Mouse (Mus musculus): ENCODE data around the gene Dhx30.
"Not testable (repeated sequence)": the region's sequence is repeated elsewhere in the genome, so short reads cannot be mapped to it uniquely, and the experiment has no call there.

Dhx30 gene

GRCm38 (mm10) chr9:110117779-110118139, at the start of gene Dhx30:
TSS of gene Dhx30 (minus strand) at chr9:110117830.
- DNase-seq (ENCODE audit: low read depth, low spot score) = no peak

DNA sequence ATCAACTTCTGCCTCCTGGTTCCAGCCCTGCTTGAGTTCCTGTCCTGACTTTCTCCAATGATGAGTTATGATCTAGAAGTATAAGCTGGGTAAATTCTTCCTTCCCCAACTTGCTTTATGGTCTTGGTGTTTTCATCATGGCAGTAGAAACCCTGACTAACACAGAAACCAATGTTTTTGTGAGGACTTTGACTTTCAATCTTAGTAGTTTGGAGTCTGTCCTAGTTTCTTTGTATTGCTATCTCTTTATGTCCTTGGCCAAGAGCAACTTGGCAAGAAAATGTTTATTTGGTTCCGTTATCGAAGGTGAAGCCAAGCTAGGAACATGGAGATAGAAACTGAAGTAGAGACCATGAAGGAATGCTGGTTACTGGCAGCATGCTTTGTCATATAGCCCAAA, 45.4 kb upstream of the Dhx30 start:
- no peak for DNase-seq (ENCODE audit: low read depth, low spot score)

- DNase-seq (ENCODE audit: low read depth, low spot score) = no peak
Observed at GRCm38 (mm10) chr9:110162441-110162840, 44.8 kb upstream of the Dhx30 start.

DNA sequence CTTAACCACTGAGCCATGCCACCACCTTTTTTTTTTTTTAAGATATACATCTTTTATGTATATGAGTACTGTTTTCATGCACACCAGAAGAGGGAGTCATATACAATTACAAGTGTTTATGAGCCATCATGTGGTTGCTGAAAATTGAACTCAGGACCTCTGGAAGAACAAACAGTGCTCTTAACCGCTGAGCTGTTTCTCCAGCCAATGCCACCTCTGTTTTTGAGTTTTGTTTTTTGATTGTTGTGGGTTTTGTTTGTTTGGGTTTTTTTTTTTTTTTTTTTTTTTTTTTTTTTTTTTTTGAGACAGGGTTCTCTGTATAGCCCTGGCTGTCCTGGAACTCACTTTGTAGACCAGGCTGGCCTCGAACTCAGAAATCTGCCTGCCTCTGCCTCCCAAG, 42.9 kb upstream of the Dhx30 start:
- DNase-seq (ENCODE audit: low read depth, low spot score) = not testable (repeated sequence)

DNA sequence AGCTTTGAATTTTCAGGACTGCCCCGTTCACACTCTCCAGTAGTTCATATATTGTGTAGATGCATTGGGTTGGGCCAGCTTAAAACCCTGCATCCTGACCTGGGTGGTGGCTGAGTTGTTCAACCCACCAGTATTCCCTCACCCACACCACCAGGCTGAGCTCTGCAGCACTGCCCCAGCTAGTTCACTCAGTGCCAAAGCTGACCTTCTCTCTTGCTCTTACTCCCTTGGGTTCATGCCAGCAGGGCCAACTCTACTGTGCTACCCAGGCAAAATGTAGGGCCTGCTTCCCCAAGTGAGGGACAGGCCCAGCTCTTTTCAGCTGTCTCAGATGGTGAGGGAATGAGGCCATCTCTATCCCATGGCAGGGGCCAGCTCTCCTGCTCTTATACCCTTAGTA, 41.4 kb upstream of the Dhx30 start:
- no peak for DNase-seq (ENCODE audit: low read depth, low spot score)

DNA sequence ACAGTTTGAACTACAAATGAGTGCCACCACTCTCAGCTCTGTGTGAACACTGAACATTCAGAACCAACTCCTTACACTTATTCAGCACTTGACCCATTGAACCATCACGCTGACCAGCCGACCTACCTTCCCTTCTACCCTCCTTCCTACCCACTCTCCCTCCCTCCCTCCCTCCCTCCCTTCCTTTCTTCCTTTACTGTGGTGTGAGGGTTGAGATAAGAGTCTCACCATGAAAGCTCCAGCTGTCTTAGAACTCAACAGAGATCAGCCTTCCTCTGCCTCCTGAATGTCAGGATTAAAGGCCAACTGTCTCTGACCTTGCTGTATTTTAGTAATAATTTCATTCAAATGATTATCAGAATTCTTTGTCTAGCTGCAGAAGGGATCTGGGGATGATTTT, 31.0 kb upstream of the Dhx30 start:
- no peak for DNase-seq (ENCODE audit: low read depth, low spot score)

DNA sequence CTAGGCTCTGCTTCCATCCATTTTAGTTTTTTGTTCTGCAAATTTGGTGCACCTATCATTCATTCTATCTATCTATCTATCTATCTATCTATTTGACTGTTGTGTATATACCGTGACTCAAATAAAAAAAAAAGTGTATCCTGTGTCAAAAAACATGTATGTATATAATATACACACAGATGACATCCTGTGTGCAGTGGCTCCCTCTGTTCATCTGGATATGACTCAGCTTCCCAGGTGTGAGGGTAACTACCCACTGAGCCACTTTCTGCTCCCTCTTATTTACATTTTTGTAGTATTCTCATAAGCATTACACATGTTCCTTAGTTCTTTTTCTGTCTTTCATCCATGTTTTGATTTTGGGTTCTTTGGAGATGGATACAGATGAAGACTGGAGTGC, 24.5 kb upstream of the Dhx30 start:
- DNase-seq (ENCODE audit: low read depth, low spot score) = no peak

GRCm38 (mm10) chr9:110139119-110139518, 21.5 kb upstream of the Dhx30 start:
- DNase-seq (ENCODE audit: low read depth, low spot score) = no peak

DNA sequence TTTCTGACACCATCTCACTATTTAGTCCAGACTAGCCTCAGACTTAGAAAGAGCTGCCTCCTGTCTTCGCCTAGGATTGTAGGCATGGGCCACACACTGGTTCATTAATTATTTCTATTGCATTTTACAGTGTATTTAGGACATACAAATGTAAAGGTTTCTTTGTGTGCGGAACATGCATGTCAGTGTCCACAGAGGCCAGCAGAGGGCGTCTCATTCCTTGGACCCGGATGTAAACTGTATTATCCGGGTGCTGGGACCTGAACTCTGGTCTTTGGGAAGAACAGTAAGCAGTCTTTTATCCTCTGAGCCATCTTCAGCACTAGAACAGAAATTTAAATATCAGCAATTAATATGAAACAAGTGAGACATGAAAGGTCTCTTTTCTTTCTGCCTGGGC, 16.5 kb upstream of the Dhx30 start:
- no peak for DNase-seq (ENCODE audit: low read depth, low spot score)

DNA sequence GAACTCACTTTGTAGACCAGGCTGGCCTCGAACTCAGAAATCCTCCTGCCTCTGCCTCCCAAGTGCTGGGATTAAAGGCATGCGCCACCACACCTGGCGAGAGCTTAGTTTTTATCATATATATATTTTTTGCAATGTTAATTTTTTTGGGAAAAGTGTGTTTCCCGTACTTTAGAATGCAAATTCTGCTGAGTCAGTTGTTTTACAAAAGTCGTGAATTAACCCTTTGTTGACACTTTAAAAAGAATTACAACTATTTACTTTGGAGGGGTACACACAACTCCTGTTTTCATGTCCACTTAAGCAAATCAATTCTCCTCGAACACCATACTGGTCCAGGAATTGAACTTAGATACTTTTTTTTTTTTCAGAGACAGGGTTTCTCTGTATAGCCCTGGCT, 15.3 kb upstream of the Dhx30 start:
- no peak for DNase-seq (ENCODE audit: low read depth, low spot score)

DNA sequence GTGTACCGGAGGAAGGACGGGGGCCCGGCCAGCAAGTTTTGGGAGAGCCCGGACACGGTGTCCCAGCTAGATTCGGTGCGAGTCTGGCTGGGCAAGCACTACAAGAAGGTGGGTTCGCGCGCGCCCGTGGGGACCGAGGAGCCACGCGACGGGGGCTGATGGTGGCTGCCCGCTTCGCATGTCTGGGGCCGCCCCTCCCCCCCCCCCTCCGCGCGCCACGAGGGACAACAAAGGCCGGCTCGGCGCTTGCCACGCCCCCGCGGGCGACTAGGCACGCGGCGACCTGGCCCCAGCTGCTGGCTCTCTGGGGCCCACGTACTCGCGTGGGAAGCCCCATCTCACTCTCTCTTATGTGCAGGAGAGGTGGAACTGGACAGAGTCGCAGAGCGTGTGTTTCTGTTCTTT, 14.6 kb upstream of the Dhx30 start:
- DNase-seq (ENCODE audit: low read depth, low spot score) = no peak

- peak; percentile 99 for DNase-seq (ENCODE audit: low read depth, low spot score)
Observed at GRCm38 (mm10) chr9:110131525-110132197, 14.0 kb upstream of the Dhx30 start.

DNA sequence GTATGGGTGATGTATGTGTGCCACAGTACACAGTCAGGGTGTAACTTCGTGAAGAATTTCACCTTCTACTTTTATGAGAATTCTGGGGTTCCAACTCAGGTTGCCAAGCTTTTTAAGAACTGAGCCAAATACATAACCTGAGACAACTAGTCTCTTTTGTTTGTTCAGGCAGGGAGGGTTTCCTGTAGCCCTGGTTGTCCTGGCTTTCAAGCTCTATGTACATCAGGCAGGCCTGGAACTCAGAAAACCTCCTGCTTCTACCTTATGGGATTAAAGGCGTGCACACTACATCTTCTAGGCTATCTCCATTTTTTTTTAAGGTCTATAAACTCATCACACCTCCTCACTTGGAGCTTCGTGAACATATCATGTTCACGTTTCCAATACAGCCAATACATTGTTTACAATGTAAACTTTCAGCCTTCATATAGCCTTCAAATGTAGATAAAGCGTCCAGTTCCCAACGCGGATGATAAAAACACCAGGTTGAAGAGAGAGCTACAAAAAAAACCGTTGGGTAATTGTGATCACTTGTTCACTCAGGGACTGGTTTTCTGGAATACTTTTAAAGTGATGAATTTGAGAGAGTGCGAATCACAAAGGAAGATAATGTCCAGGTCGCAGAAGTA, 13.4 kb upstream of the Dhx30 start:
- no peak for DNase-seq (ENCODE audit: low read depth, low spot score)

- DNase-seq (ENCODE audit: low read depth, low spot score) = not testable (repeated sequence)
Observed at GRCm38 (mm10) chr9:110124008-110124540, 6.4 kb upstream of the Dhx30 start.

- DNase-seq (ENCODE audit: low read depth, low spot score) = no peak
Observed at GRCm38 (mm10) chr9:110123322-110123721, 5.7 kb upstream of the Dhx30 start.

- DNase-seq (ENCODE audit: low read depth, low spot score) = no peak
Observed at GRCm38 (mm10) chr9:110121424-110121823, 3.8 kb upstream of the Dhx30 start.

DNA sequence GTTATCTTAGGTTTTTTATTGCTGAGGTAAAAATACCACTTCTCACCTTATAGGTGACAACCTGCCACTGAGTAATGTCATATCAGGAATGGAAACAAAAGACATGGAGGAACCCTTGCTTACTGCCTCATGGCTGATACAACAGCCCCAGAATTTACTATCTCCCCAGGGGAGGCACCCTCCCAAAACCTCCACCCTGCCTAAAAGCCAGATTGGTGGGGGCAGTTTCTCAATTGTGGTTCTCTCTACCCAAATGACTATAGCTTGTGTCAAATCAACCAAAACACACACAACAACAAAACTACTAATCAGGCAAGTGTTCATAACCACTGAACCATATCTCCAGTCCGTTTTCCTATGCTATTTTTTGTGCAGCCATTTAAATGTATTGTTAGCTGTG, 619 bp upstream of the Dhx30 start:
- no peak for DNase-seq (ENCODE audit: low read depth, low spot score)

DNA sequence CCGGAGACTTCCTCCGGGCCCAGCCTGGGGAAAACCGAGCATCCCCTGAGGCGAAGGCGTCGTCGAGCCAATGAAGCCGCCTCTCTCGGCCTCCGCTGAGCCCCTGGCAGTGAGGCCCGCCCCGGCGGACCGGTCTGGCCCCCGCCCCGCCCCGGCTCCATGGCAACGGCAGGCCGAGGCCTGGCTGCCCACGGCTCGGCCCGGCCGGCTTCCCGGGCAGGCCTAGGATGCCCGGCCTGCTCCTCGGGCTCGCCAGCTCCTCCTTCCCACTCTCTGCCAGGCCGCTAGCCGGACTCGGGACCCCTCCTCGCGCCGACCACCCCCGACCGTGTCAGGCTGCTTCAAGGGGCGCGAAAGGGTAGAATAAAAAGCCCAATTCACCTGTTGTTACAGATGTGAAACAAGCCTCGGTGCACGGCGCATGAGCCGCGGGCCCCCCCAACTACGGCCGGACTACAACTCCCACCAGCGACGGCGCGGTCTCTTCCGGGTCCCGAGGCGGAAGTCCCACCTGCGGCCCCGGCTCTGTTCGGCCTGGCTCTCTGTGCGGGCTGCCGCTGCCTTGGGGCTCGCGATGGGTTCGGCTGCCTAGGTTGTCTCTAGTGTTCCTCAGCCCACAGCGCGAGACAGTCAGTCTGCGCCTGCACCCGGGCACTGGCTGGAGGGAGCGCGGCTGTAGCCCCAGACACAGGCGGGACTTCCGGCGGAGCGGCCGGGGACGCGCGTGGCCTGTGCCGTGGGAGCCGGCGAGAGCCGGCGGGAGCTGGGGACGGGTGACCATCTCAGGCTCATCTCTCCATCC, 452 bp downstream of the Dhx30 start, which contains the start of gene Smarcc1:
Smarcc1 (plus strand) TSS at position 732 of the 802 bp plus-strand sequence.
- peak; percentile 78 for DNase-seq (ENCODE audit: low read depth, low spot score)

GRCm38 (mm10) chr9:110116353-110116976, 1.2 kb downstream of the Dhx30 start:
- DNase-seq (ENCODE audit: low read depth, low spot score) = no peak

DNA sequence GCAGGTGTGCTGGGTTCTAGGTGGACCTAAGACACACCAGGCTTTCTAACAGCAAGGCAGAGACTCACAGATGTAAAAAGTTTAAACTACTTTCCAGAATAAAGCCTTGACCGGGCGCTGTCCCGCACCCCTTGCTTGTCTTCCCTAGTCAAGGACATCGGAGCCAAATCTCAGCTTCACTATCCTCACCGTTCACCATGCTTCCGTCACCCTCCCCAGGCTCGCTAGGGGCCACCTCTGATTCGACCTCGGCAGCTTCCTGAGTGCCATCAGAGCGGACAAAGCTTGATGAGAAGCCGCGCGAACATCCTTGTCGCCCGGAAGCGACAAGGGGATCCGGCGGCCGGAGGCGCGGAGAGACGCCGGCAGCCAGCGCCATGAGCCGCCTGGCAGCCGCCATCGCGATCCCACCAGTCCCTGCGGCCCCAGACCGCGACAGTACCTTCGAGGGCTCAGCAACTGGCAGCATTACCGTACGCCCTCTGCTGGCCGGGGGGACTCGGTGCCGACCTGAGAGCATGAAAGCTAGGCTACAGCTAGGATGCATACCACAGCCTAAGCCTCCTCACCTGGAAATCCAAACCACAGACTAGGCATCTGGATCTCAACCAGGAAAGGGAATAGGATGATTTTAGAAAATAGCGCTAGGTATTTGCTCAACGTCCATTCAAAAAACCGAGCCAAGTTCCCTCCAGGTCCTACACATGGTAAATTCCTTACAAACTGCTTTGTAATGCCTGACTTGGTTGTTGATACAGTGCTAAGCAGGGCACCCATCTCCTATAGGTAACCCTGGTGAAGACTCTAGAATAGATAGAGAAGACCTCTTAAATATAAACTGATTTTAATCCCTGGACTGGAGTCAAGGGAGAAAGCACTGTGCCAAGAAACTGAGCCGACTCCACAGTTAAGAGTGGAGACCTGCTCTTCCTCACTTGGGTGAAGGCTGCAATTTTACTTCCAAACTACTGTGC, 16.7 kb downstream of the Dhx30 start:
- peak; percentile 81 for DNase-seq (ENCODE audit: low read depth, low spot score)

DNA sequence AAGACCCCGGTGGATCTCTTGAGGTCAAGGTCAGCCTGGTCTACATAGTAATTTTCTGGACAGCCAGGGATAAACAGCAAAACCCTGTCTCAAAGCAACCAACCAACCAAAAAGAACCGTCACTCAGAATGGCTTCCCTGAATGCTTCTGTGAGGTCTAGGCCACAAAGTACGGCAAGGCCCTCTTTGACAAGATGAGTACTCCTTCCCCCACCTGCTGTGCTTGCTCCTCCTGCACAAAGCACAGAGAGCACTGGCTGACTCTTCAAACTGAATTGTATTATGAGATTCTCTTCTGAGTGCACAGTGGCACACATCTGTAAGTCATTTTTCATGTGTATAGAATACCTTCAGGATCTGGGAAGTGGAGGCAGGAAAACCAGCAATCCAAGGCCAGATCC, 19.8 kb downstream of the Dhx30 start:
- no peak for DNase-seq (ENCODE audit: low read depth, low spot score)

Data from WW6 (cell line).